Mouse (Mus musculus) adrenal gland, postnatal 36 days (tissue): ENCODE results near the gene Dennd2a. TPM values are rescaled to one million over a fixed set of nuclear protein-coding genes. Genes with fewer than 3 reads are reported as not detected.

Experiments
- DNase-seq, 2 experiments: peaks; one replicate each; pipeline ENCODE4 v3.0.0; 2021; ENCODE audit warnings: mixed read lengths in 1 of 2
- total RNA-seq, 2 experiments: library from RNA; stranded (reverse); gene quantifications; 2 replicates each; pipeline ENCODE4 v1.2.3; 2021

The Dennd2a gene
- total RNA-seq, 2 experiments from 2014 or later = 10.0 to 13.6 TPM

GRCm38 (mm10) chr6:39556900-39557659, 587 bp downstream of the Dennd2a start:
- peak; percentile 57 to 68 for DNase-seq

- no peak for DNase-seq
These were observed 2.1 kb downstream of the Dennd2a start for GRCm38 (mm10) chr6:39555648-39555945.

DNA sequence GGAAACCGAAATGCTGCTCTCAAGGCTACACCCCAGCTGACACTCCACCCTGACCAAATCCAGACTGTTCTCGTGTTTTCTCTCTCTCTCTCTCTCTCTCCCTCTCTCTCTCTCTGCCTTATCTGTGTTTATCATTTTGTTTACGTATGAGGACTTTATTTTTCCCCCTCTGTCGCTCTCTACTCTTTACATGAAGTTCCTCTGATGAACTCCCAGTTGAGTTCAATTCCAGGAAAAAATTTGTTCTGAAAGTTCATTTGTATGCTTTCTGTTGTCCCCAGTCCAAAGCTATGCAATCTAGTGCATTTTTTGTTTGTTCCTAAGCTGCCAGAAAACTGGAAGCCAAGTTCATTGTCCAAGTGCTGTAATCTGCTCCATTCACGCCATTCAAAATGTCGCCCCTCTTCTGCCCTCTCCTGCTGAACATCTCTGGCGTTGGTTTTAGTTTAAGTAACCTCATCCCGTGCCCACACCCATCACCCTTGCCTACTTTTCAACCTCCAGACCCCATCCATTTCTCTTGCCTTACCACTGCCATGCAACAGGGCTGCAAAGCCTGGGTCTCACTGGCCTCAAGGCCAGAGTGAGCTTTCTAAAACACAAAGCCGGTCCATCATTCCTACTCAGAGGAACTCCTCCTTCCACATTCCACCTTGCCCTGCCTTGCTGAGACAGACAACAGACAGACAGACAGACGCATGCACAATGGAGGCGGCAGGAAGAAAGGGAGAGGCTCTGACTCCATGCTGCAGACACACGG, 2.6 kb downstream of the Dennd2a start:
- DNase-seq = no peak

GRCm38 (mm10) chr6:39551981-39552636, 5.6 kb downstream of the Dennd2a start:
- peak; percentile 56 to 75 for DNase-seq

- no peak for DNase-seq
These were observed 9.6 kb downstream of the Dennd2a start for GRCm38 (mm10) chr6:39548030-39548429.

DNA sequence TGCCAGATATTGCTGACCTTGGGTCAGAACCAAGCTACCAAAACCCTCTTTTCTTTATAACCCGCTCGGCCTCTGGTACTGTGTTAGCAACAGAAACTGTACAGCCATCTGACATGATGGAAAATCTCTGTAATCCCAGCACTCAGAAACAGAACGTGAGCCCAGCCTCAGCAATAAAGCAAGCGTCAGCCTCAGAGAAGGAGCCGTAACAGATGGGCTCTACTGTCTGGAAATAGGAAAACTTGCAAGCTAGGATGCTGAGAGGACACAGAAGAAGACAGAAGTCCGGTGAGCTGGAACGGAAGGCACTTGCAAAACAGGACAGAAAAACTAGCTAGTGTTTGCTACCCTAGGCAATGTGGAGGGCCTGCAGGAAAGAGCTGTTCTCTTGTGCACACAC, 12.2 kb downstream of the Dennd2a start:
- no peak for DNase-seq

GRCm38 (mm10) chr6:39543769-39544420, 13.8 kb downstream of the Dennd2a start:
- no peak for DNase-seq

DNA sequence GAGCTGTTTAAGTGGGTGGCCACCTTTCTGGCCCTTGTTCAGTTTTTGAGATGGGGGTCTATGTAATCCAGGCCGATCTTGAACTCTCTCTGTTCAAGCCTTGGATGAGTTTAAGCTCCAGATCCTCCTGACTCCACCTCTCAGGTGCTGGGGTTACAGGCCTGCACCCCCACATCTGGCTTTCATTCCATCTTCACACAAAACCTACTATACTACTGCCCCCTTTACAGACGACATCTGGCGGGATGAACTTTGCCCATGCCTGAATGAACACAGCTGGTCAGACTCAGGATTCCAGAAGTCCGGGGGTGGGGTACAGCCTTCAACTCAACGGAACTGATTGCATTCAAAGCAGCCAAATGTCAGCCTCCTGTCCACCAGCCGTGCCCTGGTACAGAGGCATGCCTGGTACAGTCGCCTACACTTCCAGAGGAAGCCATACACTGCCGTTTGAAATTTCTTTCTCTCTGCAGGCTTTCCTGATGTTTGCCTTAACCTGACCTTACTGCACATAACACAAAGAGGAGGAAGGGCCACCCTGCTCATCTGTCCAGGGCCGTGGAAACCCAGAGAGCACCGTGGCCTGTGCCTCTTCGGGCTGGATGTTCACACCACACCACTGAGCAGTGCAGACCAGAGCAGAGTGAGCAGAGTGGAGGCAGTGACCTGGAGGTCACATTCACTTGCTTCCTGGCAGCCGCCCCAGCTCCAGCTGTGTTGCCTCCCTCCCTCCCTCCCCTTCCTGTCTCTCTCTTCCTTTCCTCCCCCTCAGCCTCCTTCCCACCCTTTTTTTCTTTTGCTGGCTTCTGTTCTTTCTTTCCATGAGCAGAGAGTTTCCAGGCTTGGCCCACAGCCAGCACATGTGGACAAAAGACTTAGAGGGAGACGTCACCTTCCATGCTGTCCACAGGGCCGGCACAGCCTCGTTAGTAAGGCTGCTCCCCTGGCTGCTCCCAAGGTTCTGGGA, 14.8 kb downstream of the Dennd2a start:
- DNase-seq = peak; percentile 59 to 80

DNA sequence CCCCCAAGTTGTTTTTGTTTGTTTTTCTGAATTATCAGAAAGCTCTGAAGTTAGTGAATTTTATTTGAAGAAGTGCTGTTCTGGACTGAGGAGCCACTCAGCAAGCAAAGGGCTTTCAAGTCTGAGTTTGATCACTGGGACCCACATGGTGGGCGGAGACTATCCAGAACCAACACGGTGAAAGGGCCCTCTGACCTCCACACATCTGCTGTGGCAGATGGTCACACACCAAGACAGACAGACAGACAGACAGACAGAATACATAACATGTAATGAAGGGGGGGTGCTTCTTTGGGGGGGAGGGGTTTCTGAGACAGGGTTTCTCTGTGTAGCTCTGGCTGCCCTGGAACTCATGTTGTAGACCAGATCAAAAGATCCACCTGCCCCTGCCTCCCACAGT, 17.1 kb downstream of the Dennd2a start:
- no peak for DNase-seq

GRCm38 (mm10) chr6:39539679-39540155, 17.9 kb downstream of the Dennd2a start:
- DNase-seq = peak; percentile 27 to 69

- DNase-seq = no peak
These were observed 19.4 kb downstream of the Dennd2a start for GRCm38 (mm10) chr6:39538227-39538626.

DNA sequence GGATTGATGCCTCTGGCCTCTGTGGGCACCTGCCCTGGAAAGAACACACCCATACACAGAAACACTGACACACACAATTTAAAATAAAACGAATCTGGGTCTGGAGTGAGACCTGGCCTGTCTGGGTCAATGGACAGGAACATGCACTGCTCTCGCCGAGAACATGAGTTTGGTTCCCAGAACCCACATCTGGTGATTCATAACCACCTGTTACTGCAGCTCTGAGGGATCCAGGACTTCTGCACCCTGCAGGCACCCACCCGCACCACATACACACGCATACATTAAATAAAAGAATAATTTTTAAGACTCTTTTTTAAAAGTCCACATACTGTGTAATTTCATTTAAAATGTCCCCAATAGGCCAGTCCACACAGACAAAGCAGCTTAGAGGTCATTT, 20.4 kb downstream of the Dennd2a start:
- DNase-seq = no peak

DNA sequence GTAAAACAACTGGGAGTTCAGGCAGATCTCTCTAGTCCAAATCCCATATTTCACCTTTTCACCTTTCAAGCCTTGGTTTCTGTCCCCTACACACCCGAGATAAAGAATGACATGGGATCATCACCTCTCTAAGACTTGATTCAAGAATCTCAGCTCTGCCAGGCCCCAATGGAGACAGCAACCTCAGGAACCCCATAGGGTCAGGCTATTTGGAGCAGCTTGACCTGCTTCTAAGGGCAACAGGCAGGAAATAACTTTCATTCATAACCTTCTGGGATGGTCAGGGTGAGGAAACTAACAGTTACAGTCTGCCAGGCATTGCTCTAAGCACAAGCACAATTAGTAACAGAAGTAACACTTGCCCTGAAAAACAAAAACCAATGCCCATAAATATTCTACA, 21.0 kb downstream of the Dennd2a start:
- DNase-seq = no peak

DNA sequence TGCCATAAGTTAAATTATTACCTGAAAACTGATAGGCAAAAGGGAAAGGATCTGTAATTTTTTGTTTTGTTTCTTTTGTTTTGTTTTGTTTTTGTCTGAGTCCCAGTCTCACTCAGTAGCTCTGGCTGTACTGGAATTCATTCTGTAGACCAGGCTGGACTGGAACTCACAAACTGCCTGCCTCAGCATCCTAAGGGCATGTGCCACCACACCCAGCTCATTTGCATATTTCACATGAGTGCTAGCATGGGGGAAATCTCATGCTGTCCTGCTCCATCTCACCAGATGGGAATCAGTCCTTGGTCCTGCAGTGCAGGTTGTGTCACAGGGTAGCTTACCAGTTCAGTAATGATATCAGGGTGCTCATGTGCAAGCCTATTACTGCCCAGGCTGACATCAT, 22.7 kb downstream of the Dennd2a start:
- no peak for DNase-seq

DNA sequence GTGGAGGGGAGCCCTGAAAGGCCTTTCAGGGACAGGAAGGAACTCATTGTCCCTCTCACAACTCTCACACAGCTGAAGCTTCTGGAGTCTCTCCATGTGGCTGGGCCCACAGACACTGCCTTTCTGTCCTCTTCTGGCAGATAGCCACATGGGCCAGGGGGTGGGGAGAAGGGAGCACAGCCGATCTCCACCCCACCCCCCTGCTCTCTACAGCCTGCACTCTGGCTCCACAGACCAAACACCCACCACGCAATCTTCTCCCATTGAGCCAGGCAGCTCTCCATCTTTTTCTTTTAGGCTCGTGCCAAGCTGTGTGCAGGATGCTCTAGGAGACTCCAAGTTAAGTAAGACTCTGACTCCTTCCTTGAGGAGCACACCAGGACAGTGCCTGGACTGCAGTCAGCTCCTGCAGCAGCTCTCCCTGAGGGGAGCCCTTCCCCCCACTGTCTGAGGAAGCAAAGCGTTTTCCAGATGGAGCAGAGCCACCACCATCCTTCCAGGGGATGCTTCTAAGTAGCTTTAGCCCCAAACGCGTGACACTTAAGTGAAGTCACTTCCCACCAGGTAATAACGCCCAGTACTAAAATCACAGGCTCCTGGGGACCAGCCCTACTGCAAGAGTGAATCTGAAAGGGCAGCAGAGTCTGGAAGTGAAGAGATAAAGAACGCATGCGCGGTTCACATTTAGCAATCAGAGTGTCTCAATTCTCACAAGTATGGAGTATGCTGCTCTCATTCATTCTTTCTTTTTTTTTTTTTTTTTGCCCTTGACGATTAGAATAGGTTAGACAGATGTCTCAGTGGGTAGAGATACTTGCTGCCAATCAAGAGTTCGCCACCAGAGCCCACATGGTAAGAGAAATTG, 28.8 kb downstream of the Dennd2a start:
- DNase-seq = peak in 1 of 2 experiments; percentile 52

DNA sequence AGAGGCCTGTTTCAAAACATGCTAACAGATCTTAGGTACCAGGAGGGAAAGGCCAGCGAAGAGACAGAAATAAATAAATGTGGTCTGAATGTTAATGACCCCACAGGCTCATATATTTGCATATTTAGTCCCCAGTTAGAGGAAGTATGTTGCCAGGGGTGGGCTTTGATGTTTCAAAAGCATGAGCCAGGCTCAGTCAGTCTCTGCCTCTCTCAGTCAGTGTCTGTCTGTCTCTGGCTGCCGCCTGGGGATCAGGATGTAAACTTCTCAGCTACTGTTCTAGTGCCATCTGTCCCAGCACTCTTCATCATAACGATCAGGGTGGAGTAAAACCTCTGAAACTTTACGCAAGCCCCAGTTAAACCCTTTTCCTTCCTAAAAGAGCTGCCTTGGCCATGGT, 29.9 kb downstream of the Dennd2a start:
- no peak for DNase-seq

DNA sequence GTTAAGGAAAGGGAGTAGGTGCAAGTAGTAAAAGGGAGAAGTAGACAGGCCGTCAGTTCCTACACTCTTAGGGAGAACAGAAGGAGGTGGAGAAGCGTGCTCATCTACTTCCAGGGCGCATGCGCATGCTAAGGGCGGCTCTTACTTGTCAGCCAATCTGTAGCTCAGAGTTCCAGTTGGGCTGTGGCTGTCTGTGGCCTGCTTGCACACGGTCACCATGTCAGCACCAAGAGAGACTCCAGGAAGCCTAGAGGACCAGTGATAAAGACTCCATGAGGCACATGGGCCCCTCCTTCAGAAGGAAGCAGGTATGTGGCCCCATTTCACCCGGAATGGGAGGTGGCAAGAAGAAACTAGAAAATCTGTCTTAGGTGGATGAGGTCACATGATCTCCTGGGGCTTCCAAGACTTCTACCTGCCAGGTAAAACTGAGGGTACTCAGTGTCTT, 30.3 kb downstream of the Dennd2a start:
- DNase-seq = no peak

- no peak for DNase-seq
These were observed 30.9 kb downstream of the Dennd2a start for GRCm38 (mm10) chr6:39526797-39527196.

- no peak for DNase-seq
These were observed 34.5 kb downstream of the Dennd2a start for GRCm38 (mm10) chr6:39523161-39523560.

- no peak for DNase-seq
These were observed 35.2 kb downstream of the Dennd2a start for GRCm38 (mm10) chr6:39522425-39522824.
